Mouse (Mus musculus) 416B (cell line): ENCODE measurements around the gene Ccdc149.

ENCODE experiments used
- DNase-seq: peaks from one replicate; pipeline ENCODE4 v3.0.0; 2011; ENCODE audit warnings: low read depth

Gene Ccdc149

DNA sequence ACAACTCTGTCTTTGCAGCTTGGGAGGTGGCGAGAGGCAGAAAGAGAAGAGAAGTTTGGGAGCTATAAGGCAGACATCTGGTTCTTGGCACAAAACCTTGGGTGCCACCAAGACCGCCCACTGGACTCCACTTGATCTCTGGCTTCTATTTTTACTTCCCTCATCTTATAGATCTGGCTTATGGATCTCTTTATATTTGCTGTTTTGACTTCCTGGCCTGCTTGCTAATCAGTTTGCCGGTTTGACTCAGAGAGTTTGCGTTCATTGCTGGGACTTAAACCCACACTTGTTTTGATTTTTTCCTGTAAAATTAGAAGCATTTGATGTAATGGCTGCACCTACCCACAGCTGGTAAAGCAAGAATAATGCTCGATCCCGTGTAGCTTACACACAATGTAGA, 100.4 kb downstream of the Ccdc149 start:
- DNase-seq, result no peak

DNA sequence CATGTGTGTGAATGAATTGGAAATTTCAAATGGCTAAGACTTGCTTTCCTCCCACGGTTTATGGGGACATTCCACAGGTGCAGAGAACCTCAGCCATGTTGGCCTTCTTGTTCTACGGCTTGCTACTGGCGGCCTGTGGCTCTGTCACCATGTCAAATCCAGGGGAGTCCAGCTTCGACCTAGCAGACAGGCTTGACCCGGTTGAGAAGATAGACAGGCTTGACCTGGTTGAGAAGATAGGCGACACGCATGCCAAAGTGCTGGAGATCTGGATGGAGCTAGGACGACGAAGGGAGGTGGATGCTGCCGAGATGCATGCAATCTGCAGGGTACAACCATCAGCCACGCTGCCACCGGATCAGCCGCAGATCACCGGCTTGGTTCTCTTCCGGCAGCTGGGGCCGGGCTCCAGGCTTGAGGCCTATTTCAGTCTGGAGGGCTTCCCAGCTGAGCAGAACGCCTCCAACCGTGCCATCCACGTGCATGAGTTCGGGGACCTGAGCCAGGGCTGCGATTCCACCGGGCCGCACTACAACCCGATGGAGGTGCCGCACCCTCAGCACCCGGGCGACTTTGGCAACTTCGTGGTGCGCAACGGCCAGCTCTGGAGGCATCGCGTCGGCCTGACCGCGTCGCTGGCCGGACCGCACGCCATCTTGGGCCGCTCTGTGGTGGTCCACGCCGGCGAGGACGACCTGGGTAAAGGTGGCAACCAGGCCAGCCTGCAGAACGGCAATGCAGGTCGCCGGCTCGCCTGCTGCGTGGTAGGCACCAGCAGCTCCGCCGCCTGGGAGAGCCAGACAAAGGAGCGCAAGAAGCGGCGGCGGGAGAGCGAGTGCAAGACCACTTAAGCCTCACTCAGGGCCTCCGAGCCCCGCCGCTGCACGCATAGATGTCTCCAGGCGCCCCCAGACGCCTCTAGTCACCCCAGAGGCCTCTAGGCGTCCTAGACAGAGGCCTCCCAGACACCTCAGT, 103.2 kb downstream of the Ccdc149 start:
- no peak for DNase-seq

DNA sequence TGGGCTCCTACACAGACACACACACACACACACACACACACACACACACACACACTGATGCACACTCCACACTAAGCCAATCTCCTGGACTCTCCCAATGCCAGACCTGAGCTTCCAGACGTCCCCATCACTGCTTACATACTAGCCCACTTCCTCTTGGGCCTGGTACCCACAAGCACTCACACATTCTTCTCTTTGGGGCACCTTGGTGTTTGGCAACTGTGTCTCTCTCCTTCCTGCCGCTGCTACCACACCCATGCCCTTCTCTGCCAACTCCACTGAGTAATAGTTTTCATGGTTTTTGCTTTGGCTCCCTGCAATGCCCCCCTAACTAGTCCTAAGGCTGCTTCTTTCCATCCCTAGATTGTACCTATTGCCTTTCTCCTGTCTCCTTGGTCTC, 104.7 kb downstream of the Ccdc149 start:
- DNase-seq, result no peak

DNA sequence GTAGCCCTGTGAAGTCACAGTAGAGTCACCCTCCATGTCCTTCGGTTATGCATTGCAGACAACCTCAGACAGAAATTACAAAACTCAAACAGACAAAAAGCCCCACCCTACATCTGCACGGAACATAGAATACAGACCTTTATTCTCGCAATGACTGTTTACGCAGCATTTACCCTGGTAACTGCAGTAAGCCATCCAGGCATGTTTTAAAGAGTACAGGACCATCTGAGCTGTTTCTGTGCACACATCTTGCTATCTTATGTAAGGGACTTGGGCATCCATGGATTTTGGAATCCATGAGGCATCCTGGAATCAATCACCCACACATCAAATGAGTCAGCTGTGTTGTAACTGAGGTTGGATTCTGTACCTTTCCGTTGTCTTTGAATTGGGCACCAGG, 105.4 kb downstream of the Ccdc149 start:
- DNase-seq, result no peak

DNA sequence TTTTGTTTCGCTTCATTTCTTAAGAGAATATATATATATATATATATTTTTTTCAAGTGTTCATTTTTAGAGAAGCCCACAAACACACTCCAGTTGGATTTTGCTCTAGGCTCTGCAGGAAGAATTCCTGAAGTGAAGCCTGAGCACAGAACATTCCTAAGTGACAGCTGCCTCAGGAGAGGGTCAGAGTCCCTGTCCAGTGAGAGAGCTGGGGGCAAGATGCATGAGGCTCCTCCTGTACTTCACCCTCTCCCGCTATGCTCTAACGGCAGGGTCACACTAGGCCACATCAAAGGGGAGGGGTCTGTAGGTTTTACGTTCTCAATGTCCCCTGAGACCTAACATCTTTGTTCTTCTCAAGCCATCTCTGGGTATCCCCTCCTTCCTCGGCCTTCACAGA, 106.8 kb downstream of the Ccdc149 start:
- DNase-seq, result no peak

DNA sequence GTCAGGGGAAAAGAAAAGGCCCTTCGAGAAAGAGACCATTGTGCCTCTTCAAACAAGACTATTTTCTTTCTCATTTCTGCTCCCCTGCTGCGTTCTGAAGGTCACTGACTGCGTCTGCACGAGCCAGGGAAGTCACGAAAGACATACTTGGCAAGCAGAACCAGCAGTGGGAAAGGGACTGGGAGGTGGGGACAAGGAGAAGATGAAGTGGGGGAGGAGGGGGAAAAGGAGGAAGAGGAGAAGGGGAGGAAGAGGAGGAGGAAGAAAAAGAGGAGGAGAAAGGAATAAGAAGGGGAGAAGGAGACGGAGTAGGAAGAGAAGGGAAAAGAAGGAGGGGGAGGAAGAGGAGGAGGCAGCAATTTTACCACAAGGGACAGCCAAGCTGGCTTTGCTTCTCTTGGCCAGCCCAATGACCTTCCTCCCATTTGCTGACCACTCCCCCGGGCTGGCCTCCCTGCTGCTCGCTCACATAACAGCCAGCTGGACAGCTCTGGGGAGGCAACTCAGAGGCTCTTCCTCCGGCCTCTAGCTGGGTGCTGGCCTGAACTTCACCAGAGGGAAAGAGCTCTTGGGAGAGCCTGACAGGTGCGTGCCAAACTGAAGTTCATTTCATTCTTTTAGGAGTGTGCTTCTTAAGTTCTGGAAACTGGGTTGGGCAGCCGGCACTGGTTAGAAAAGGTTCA, 107.7 kb downstream of the Ccdc149 start, which contains the start of gene Sod3:
Sod3 (plus strand) TSS at position 324 of the 683 bp plus-strand sequence.
- DNase-seq, result no peak

DNA sequence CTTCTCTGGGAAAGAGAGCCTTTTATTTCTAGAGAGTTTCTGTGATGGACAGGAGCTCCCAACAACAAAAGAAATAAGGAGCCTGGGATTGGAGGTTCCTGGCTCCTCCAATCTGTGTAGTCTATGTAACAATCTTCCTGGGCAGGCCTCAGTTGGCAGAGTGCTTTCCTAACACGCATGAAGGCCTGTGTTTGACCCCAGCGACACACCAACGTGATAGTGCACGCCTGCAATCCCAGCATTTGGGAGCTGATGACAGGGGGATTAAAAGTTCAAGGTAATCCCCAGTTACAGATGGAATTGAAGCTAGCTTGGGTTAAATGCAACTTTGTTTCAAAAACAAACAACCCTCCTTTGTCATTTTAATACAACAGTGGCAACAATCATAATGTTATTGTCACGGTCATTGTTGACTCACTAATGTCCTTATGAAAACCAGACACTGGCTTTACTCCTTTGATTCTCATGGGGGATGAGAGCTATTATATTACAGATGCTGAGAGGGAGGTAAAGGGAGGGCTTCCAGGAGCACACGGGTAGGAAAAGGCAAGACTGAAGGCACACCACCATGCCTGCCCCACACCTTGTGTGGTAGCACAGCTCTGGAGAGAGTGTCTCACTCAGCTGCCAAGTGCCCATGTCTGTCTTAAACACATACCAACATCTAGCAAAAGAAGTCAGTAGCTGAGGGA, 108.4 kb downstream of the Ccdc149 start:
- no peak for DNase-seq

DNA sequence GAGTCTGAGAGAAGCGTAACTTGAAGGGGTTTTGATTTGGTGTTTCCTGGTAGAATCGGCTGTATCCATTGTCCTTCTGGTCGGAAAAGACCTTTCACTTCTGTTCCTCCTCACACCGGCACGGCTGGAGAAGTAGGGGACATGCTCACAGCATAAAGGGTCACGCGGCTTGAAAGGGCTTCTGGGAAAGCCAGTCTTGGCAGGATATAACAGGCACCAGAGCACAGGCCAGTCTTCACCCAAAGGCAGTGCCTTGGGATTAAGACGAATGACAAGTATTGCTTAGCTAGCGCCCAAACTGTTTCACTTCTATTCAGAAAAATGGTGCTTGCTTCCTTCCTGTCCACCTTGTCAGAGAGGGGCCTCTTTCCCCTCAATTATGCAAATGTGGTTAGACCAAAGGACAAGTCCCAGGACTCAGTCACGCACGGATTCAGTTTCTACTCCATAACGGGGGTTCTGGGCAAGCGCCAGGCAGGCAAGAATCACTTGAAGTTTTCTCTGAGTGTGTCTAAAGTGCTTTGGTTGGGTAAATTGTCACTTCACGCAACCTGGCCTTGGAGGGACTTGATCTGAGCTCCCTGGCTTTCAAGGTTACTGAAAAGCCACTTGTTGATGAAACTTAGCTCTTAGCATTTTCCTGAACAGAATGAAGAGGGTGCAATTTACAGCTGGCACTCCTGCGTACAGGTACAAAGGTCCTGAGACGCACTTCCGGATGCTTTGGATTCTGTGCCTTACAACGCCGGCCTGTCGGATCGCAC, 110.9 kb downstream of the Ccdc149 start:
- no peak for DNase-seq

DNA sequence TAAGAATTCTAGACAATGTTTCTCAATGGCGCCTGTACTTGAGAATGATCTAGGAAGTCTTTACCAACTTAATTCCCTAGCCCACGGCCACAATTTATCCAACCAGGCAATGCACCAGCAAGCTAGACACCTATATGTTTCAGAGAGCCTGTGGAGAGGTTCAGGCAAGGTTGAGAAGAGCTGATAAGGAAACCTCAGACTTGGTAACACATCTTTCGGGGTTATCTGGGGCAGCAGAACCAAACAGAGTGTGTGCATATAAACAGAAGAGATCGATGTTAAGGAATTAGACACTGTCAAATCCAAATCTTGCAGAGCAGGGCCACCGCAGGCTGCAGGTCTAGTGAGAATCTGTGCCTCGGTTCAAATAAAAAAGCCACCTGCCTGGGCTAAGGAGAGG, 113.2 kb downstream of the Ccdc149 start:
- peak; percentile 0 for DNase-seq

DNA sequence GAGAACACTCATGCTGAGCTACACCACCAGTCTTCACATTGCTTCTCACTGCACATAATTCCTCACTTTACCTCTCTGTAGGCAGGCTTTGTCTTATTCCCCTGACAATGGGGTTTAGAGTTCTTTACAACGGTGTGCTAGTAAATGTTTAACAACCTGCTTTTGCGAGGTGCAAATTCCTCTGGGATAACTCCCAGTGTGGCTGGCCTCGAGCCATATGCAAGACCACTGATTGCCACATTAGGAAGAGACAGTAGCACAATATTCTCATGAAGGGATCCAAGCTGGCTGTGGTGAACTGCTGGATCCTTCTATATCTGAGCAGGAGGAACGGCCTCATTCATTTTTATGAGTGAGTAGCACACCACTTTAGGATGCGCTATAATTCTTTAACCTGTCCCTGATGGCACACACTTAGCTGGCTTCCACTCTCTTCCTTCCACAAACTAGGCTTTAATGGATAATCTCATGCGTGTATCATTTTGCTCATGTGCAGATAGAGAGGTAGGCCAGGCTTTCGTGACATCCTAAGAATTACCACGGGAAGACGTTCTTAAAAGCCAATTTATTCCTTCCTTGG, 114.1 kb downstream of the Ccdc149 start:
- DNase-seq, result no peak

DNA sequence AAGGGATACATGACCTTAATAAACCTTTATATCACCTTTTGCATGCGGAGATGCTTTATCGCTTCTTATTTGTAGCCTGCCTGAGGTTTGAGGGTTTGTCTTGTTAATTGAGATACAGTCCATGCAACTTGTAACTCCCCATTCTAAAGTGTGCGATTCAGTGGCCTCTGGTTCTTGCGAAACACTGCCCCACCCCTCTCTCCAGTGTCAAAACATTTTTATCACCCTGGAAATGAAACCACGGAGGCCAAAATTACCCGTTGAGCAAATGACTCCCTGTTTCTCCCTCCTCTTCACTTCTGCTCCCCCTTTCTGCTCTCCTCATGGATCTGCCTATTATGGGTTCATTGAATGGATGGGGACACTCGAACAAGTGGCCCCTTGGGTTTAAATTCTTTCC, 115.7 kb downstream of the Ccdc149 start:
- DNase-seq, result peak; percentile 40

DNA sequence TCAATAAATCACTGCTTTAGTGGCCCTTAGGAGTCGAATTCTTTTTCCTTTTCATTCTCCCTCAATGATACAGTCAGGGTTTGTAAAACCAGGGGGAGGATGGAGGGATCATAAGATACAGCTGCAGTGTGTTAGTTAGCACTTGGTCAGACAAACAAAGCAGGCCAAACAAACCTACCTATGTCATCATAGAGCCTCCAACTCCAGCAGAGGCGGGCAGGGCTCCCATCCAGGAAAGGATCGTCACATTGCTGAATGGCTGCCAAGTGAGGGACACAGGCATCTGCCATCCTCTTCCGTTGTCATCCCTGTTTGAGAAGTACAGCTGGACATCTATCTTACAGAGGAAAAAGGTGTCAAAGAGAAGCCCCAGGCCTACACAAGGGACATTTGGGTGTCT, 116.9 kb downstream of the Ccdc149 start:
- no peak for DNase-seq

DNA sequence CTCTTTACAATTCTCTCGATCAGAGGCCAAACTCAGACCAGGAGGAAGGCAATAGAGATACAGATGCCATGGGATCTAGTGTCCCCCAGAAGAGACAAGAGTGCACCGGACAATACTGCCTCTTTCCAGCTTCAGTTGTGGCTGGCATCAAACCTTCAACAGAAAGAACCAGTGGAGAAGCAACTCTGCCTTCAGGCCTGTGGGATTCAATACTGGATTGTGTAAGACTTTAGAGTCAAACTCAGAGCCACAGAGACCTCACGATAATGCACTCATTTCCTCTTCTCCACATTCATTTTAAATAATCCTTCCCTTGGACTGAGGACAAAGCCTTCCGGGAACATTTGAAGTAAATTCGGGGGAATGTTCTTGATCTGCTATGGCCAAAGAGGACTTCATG, 118.6 kb downstream of the Ccdc149 start:
- DNase-seq, result no peak

DNA sequence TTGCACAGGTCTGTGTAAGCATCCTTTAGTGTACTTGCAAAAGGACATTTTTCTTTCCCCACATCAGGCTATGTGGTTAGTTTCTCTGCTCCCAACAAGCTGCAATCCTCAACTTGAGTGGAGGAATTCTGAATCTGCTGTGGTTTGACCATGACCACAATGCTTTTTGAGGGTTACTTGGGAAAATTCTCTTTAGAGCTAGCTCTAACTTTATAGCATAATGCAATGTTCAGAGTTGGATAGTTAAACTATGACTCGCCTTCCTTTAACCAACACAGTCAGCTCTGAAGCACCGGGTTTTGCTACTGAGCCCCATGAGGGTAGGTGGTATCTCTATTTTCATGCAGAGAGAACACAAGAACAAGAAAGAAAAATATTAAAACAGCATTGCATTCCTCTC, 119.8 kb downstream of the Ccdc149 start:
- DNase-seq, result no peak

DNA sequence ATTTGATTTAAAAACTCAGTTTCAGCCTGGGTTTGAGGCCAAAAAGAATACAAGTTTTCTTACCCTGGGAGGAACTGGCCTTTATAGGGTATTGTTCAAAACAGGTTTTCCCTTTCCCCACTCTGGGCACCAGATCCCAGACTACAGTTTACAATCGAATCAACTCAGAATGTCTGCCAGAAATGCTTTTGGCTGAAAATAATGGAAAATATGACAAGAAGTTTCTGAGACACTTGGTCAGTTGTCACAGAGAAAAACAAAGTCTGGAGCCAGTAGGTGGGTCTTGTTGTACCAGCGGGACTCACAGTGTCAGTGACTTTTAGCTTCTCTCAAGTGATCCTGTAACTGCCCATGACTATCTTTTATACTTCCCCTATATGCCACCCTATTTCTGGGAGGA, 120.9 kb downstream of the Ccdc149 start:
- DNase-seq, result no peak

DNA sequence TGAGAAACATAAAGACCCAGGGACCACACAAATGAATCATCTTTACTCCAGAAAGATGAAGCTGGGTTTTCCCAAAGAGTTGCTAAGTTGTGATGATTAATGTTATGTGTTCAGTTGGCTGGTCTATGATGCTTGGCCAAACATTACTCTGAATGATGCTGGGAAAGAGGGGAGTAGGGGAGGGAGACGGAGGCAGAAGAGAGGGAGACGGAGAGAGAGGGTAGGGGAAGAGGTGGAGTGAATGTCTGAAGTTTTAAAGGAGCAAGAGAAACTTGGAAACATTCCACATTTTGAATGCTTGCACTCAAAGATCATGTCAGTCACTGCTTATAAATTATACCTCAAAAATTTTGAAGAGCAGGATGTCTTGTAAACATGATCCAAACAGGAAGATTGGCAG, 124.4 kb downstream of the Ccdc149 start:
- DNase-seq, result no peak

DNA sequence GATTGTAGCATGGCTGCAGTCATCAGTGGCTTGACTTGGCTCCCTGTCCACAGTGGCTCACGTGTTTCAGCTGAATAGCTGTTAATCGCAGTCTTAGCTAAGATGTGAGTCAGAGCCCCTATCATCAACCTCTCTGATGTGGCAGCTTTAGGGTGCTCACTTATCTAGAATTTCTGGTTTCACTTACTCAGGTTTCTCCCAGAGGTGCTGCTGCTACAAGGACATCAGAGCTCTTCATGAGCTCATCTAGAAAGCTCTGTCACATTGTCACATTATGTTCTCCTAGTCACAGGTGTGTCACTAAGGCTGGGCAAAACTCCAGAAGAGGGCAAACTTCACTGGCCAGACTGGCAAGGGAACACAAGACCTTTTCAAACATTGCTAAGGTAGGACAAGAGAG, 132.2 kb downstream of the Ccdc149 start:
- DNase-seq, result no peak

DNA sequence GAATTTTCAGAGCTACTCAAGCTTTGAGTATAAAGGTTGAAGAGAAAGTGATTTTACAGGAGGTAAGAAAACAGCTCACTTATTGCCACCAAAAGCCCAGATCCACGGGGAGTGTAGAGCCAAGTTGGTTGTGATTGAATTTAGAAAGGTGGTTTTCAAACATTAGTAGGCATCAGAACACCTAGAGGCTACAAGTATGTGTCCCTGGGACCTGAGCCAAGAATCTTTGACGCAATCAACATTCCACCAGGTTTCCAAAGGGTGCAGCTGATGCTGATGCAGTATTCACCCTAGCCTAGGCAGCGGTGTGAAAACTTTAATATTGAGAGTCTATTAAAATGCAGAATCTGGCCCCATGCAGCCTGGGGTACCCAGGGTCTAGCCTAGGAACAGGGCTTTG, 135.7 kb downstream of the Ccdc149 start:
- no peak for DNase-seq

DNA sequence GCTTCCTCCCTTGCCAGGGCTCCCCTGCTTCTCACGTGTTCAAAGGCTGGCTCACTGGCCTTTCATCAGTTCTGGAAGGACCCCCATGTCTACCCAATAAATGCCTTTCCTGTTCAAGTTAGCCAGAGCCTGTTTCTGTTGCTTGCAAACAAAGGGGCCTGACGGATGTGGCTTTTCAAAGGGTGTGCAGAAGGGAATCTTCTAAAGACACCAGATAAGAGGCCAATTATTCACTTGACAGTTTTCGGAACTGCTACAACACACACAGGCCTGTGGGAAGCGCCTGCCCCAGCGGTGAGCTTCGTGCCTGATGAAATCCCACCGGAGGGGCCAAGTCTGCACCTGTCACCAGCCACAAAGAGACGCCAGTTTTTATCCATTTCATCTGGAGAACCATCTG, 139.2 kb downstream of the Ccdc149 start:
- DNase-seq, result no peak
